Mouse (Mus musculus) cerebral cortex, adult 2 months (tissue): Measurements from ENCODE around the gene Gm17268.

Experiments used
- WGBS: fragments of 180-500 bp; shearing (Covaris S2); methylation state at CpG from one replicate; pipeline ENCODE4 v1.1.7; 2018; 5-methylcytosine and 5-hydroxymethylcytosine counted together

The Gm17268 gene

GRCm38 (mm10) chr11:82023769-82024168 lies 14.6 kb downstream of the Gm17268 start:
- WGBS = 82% methylated on average over 4 of the region's 4 CpGs

DNA sequence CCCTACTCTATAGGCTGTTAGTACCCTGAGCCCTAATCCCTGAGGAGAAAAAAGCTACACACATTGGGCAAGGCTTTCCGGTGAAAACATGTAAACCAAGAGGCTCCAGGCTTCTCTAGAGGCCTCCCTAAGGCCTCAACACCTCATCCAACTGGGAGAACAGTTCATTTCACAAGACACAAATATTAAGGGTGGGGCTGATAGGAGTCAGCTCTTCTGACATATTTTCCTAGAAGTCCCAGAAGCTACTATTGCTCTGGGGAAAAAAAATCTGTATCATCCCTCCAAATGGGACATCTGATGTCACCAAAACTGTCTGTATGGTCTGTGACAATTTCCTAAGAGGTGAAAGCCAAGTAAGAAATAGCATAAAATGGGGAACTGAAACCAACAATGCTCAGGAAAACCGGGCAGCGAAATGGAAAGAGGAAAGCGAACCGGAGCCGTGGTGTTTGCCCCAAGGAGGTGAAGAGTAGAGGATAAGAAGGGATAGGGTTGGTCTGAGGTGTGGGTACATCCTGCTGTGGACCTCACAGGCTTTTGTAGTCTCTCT lies 15.8 kb downstream of the Gm17268 start:
- WGBS = 87% methylated on average over 6 of the region's 6 CpGs

DNA sequence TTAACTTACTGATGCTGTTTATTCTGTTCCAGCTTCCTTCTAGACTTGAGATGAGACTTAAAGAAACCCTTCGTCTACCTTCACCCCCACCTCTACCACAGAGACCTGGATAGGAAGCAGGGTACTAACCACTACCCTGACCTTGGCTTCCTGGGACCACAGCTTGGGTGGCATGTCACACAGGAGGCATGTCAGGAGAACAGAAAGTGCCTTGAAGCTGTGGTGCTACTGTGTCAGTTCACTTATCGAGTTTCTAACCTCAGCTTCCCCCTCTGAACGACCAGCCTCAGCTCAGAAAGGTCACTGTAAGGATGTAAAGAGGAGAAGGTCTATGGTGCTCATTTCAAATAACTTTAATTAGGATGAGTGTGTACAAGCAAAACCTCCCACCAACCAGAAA lies 17.0 kb downstream of the Gm17268 start:
- WGBS = 82% methylated on average over 3 of the region's 3 CpGs

DNA sequence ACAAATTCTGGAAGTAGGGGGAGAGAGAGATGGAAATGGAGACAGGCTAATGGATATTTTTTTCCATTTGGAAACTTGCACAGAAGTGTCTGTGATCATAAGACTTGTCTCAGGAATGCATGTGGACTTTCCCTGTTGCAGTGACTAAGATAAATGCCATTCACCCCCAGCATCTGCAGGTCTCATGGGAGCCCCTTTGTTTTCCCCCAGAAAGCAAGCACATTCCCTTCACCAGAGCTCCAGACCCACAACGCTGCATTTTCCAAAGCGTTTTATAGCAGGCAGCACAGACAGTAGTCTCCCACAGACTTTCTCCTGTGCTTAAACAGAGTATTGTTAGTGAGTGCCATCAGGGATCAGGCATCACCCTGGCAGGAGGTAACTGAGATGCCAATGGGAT lies 19.0 kb downstream of the Gm17268 start:
- WGBS = 42% methylated on average over 2 of the region's 2 CpGs

GRCm38 (mm10) chr11:82016181-82016780 lies 22.1 kb downstream of the Gm17268 start:
- 80% methylated on average over 3 of the region's 3 CpGs for WGBS

DNA sequence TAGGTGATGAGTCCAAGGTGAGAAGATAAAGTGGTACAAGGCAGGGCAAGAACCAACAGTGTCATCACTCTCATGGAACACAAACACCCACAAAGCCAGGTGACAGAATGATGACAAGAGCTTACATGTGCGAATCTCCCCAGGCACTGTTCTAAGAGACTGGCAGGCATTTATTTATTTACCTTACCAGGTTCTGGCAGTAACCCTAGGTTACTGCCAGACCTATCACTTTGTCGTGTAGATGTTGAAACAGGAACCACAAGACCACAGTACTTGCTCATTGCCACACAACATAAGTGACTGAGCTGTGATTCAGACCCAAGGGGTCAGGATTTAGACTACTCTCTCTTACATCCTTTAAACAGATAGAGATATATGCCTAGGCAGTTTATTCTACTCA lies 23.3 kb downstream of the Gm17268 start:
- 82% methylated on average over 2 of the region's 2 CpGs for WGBS

DNA sequence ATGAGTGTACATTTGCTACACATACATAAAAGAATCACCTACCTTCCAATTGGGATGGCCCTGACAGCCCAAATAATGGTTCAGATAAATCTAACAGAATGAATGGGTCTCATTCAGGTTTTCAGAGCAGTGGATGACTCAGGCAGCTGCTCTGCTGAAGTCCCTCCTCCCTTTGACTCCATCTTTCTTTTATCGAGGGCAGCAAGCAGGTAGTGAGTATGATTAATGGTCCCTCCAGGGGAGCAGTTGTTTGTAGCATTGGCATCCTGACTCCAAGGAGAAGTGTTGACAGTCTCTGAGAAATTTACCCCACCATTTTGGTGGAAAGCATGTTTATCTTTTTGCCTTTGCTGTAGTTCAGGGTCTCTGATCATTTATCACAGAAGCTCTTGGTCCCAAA lies 24.6 kb downstream of the Gm17268 start:
- WGBS = 83% methylated on average over 1 of the region's 1 CpGs

DNA sequence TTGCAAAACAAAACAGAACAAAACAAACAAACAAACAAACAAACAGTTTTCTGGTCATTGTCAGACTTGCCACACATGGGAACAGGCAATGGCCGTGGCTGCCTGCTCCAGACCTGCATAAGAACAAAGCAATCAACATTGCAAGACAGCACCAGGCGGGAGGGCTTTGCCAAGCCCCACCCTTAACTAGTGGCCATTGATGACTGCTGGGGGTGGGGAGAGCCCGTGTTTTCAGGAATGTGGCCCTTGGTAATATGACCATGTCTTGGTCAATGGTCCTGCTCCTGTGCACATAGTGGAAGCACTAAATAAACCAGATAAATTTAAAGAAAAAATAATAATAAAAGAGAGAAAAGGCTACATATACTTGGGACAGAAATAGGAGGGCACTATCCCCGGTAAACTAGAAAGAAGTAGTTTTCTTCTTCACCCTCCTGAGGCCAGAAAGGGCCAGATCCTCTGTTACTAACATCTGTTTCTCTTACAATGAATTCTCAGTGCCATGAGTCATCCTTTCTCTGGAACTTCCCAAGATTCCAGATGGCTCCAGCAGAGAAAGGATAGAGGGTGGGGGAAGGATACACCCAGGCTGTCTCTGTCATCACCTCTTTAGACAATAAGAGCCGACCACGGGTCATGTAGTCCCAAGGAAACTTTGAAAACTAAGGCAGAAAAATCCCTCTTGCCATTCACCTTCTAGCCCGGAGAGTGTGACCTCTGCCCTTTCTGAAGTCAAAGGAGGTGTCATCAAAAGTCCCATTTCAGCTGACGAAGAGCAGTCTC lies 26.8 kb downstream of the Gm17268 start:
- WGBS = 63% methylated on average over 8 of the region's 8 CpGs

- 69% methylated on average over 3 of the region's 3 CpGs for WGBS
Observed at GRCm38 (mm10) chr11:82010115-82010514, 28.2 kb downstream of the Gm17268 start.

- whole genome bisulfite sequencing = 47% methylated on average over 12 of the region's 12 CpGs
Observed at GRCm38 (mm10) chr11:82006796-82007423, 31.5 kb downstream of the Gm17268 start.

DNA sequence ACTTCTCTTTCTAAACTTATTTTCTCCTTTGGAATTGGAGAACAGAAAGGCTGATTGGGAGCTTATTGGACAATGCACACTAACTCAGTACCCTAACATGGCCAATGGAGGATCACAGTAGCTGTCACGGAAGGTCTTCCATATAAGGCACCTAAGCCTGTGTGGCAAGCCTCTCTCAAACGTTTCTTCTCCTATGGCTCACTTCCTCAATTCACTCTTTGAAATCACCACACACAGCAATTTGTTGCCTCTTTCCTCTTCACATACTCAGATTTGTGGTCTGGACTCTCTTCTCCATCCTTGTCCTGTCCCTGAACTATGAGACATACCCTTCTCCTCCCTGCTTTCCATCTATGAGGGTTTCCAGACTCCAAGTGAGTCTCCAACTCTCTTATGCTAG lies 33.6 kb downstream of the Gm17268 start:
- 83% methylated on average over 2 of the region's 2 CpGs for WGBS

GRCm38 (mm10) chr11:82000581-82000980 lies 37.8 kb downstream of the Gm17268 start:
- WGBS = 79% methylated on average over 5 of the region's 5 CpGs

GRCm38 (mm10) chr11:81999469-81999868 lies 38.9 kb downstream of the Gm17268 start:
- 89% methylated on average over 4 of the region's 4 CpGs for WGBS

DNA sequence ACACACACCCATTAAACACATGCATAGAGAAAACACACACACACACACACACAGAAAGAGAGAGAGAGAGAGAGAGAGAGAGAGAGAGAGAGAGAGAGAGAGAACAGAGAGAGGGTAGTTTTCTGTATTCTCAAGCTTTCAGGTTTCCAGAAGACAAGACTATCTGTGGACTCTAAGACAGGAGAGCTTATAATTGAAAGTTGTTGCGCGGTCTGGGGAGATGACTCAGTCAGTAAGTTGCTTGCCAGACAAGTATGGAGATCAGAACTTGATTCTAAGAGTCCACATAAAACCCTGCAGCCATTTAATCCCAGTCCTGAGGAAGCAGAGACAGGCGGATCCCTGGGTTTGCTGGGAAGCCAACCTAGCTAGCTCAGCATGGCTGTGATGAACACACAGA lies 39.7 kb downstream of the Gm17268 start:
- 79% methylated on average over 3 of the region's 3 CpGs for WGBS

- 93% methylated on average over 5 of the region's 5 CpGs for WGBS
Observed at GRCm38 (mm10) chr11:81997085-81997484, 41.3 kb downstream of the Gm17268 start.

- 64% methylated on average over 10 of the region's 10 CpGs for WGBS
Observed at GRCm38 (mm10) chr11:81996172-81996841, 42.1 kb downstream of the Gm17268 start.

- 37% methylated on average over 5 of the region's 5 CpGs for WGBS
Observed at GRCm38 (mm10) chr11:81983146-81983545, 55.2 kb downstream of the Gm17268 start.

GRCm38 (mm10) chr11:81982191-81982590 lies 56.2 kb downstream of the Gm17268 start:
- WGBS = 64% methylated on average over 11 of the region's 11 CpGs
